10 mouse cellular contexts compared by ENCODE assay signal in genomic region chr8:85014431-85014830, GRCm38 (mm10). TPM values are rescaled to one million over a fixed set of nuclear protein-coding genes. Genes with fewer than 3 reads are reported as not detected.
DNase-seq lines count a peak whose midpoint lies in the region; ATAC-seq and TF ChIP-seq lines count a peak whose summit lies in the region.
"Had no signal": no experiment of that assay in that cellular context is flagged by ENCODE, and none has a peak within 500 bp of the region (broad histone marks: within the 10 kb centered on the region; RNA-seq: fewer than 3 reads in every experiment).

TSS of gene Best2 (minus strand) at chr8:85014531.

- no peak for TF ChIP-seq EP300 in heart, adult 2 months (IDR thresholded peaks at IDR 0.05; ENCODE audit: insufficient read depth, low read depth, low read length)

- peak within 1 kb of the TSS; percentile 29 for H3K4me3 ChIP-seq in heart, embryonic 16.5 days (ENCODE audit: low read length)
- H3K4me3 ChIP-seq in heart, adult 2 months: no peak within 1 kb of the TSS
- peak within 1 kb of the TSS; percentile 53 to 63; a peak in 3 of 4 replicates for H3K4me3 ChIP-seq in ES-E14 (ENCODE audit: insufficient read depth in 1 of 2, low read depth in 1 of 2, low read length in 2 of 2, poor library complexity in 1 of 2, severe bottlenecking in 1 of 2)
- H3K4me3 ChIP-seq in hindbrain, embryonic 13.5 days: peak within 1 kb of the TSS; percentile 38
- peak within 1 kb of the TSS; percentile 36 for H3K4me3 ChIP-seq in midbrain, embryonic 12.5 days

- H3K27me3 ChIP-seq in heart, embryonic 16.5 days (ENCODE audit: control insufficient read depth, insufficient read depth, low read length): peaks cover 32% of the 10 kb centered on the region
- peaks cover 6% of the 10 kb centered on the region for H3K27me3 ChIP-seq in heart, adult 2 months (ENCODE audit: control insufficient read depth, insufficient read depth, low read length)
- peaks cover 49% of the 10 kb centered on the region for H3K27me3 ChIP-seq in hindbrain, embryonic 13.5 days
- peaks cover 55% of the 10 kb centered on the region for H3K27me3 ChIP-seq in midbrain, embryonic 12.5 days

- TF ChIP-seq POLR2A in heart, adult 2 months (IDR thresholded peaks at IDR 0.05; ENCODE audit: insufficient read depth, low read depth, low read length): no peak

- intact Hi-C loops in heart, adult 2 months (cut with DNase I): no loop called here

- no peak for TF ChIP-seq CTCF in heart, adult 2 months (IDR thresholded peaks at IDR 0.05)

- in situ Hi-C loops in ES-E14 (cut with MboI; ENCODE audit: low sequenced_read_pairs in 2 of 2, unreplicated experiment in 2 of 2): no loop called here

- WGBS in heart, embryonic 16.5 days: 72% methylated on average over 2 of the region's 2 CpGs
- WGBS in heart, adult 2 months: 42% methylated on average over 2 of the region's 2 CpGs
- 70% methylated on average over 1 of the region's 2 CpGs for WGBS in hindbrain, embryonic 13.5 days
- WGBS in midbrain, embryonic 12.5 days: 53% methylated on average over 1 of the region's 2 CpGs

- no peaks in the 10 kb centered on the region for H3K79me2 ChIP-seq in heart, adult 2 months (replicated peaks; ENCODE audit: control insufficient read depth, insufficient read depth, low read length)

- H3K27ac ChIP-seq in heart, embryonic 16.5 days (ENCODE audit: low read length): no peak within 1 kb of the TSS
- no peak within 1 kb of the TSS for H3K27ac ChIP-seq in heart, adult 2 months
- H3K27ac ChIP-seq in ES-E14 (ENCODE audit: insufficient read depth, low read depth, low read length, poor library complexity, severe bottlenecking): no peak within 1 kb of the TSS
- no peak within 1 kb of the TSS for H3K27ac ChIP-seq in hindbrain, embryonic 13.5 days
- H3K27ac ChIP-seq in midbrain, embryonic 12.5 days (replicated peaks): no peak within 1 kb of the TSS

- H3K36me3 ChIP-seq in heart, embryonic 16.5 days (ENCODE audit: control insufficient read depth, insufficient read depth): peaks cover 15% of the 10 kb centered on the region
- no peaks in the 10 kb centered on the region for H3K36me3 ChIP-seq in heart, adult 2 months (ENCODE audit: control insufficient read depth, insufficient read depth, low read length)
- H3K36me3 ChIP-seq in ES-E14 (ENCODE audit: control insufficient read depth, insufficient read depth, low read length, poor library complexity, severe bottlenecking): peaks cover 19% of the 10 kb centered on the region
- H3K36me3 ChIP-seq in hindbrain, embryonic 13.5 days: peaks cover 25% of the 10 kb centered on the region
- peaks cover 24% of the 10 kb centered on the region for H3K36me3 ChIP-seq in midbrain, embryonic 12.5 days

- ATAC-seq in heart, embryonic 16.5 days (replicated peaks; ENCODE audit: extremely low read depth, insufficient read depth, low FRiP score): no peak
- ATAC-seq in hindbrain, embryonic 13.5 days (ENCODE audit: low FRiP score): no peak
- no peak for ATAC-seq in midbrain, embryonic 12.5 days (ENCODE audit: low FRiP score, low read depth)

- no peak for DNase-seq in heart, adult 2 months
- DNase-seq in ES-E14 (ENCODE audit: low read depth, low spot score) (no peak), adipocyte (ENCODE audit: low spot score) (no peak)
- DNase-seq in cerebellum, postnatal 25 days: no peak
- DNase-seq in thymus, adult 18-20 months: no peak

- H3K9me3 ChIP-seq in heart, embryonic 16.5 days (replicated peaks; ENCODE audit: control insufficient read depth, low read length): no peaks in the 10 kb centered on the region
- H3K9me3 ChIP-seq in ES-E14 (ENCODE audit: control insufficient read depth, insufficient read depth, low read depth, low read length): no peaks in the 10 kb centered on the region
- no peaks in the 10 kb centered on the region for H3K9me3 ChIP-seq in hindbrain, embryonic 13.5 days
- no peaks in the 10 kb centered on the region for H3K9me3 ChIP-seq in midbrain, embryonic 12.5 days

- peaks cover 3% of the 10 kb centered on the region; the same call in 1 of the 2 replicates for H3K4me1 ChIP-seq in heart, embryonic 16.5 days (ENCODE audit: control insufficient read depth, insufficient read depth, low read length)
- H3K4me1 ChIP-seq in heart, adult 2 months (ENCODE audit: control insufficient read depth, insufficient read depth, low read length): no peaks in the 10 kb centered on the region; the same call in 1 of the 2 replicates
- peaks cover 2 to 10% of the 10 kb centered on the region in 2 experiments; a peak in 2 of 4 replicates for H3K4me1 ChIP-seq in ES-E14 (ENCODE audit: control insufficient read depth in 2 of 2, insufficient read depth in 2 of 2, low read length in 2 of 2, poor library complexity in 1 of 2)
- peaks cover 6% of the 10 kb centered on the region for H3K4me1 ChIP-seq in hindbrain, embryonic 13.5 days (replicated peaks)
- H3K4me1 ChIP-seq in midbrain, embryonic 12.5 days: peaks cover 9% of the 10 kb centered on the region

- H3K4me2 ChIP-seq in heart, embryonic 16.5 days (ENCODE audit: low read depth, low read length): peak within 1 kb of the TSS; percentile 52
- H3K4me2 ChIP-seq in hindbrain, embryonic 13.5 days: peak within 1 kb of the TSS; percentile 66
- peak within 1 kb of the TSS; percentile 64 for H3K4me2 ChIP-seq in midbrain, embryonic 12.5 days (replicated peaks)

- H3K9ac ChIP-seq in heart, embryonic 16.5 days (ENCODE audit: low read length): no peak within 1 kb of the TSS
- H3K9ac ChIP-seq in heart, adult 2 months (ENCODE audit: low read depth, low read length): no peak within 1 kb of the TSS
- H3K9ac ChIP-seq in ES-E14 (ENCODE audit: insufficient read depth, low read depth, low read length, poor library complexity, severe bottlenecking): no peak within 1 kb of the TSS; the same call in 1 of the 2 replicates
- peak within 1 kb of the TSS; percentile 67 for H3K9ac ChIP-seq in hindbrain, embryonic 13.5 days
- peak within 1 kb of the TSS; percentile 44 for H3K9ac ChIP-seq in midbrain, embryonic 12.5 days (replicated peaks)

TF ChIP-seq in ES-E14, 5 proteins besides CTCF, POLR2A, EP300 and RAD21:
- TF ChIP-seq ZNF384 (IDR thresholded peaks at IDR 0.05; ENCODE audit: low read depth, low read length) (no peak), CHD2 (IDR thresholded peaks at IDR 0.05; ENCODE audit: low read depth, low read length) (no peak), ZC3H11A (IDR thresholded peaks at IDR 0.05; ENCODE audit: borderline replicate concordance, low read depth, low read length) (no peak)

RNA-seq across cellular contexts. Expression of gene Best2, which starts in this region (rescaled TPM):
- not detected in 2 replicates for polyA plus RNA-seq in heart, embryonic 16.5 days (2015; fragmentation: Nextera tagmentation; extraction: Ambion mirVana)
- total RNA-seq in heart, adult 2 months (2021): not detected
- polyA plus RNA-seq in heart, adult 2 months (2012; rRNA removed): not detected in 2 replicates
- 0.22 and 0.48 TPM in 2 replicates for total RNA-seq in ES-E14 (2012; rRNA removed)
- not detected in 2 replicates for polyA plus RNA-seq in hindbrain, embryonic 13.5 days (2015; fragmentation: Nextera tagmentation; extraction: Ambion mirVana)
- not detected in 2 replicates for polyA plus RNA-seq in midbrain, embryonic 12.5 days (2016; fragmentation: Nextera tagmentation; extraction: Ambion mirVana)
- total RNA-seq: heart, postnatal 25 days; neutrophil, adult 5-6 weeks had no signal

Comparison
In these comparisons a context has a peak if more than half of its experiments do, and no peak if none do; other contexts are left out.
1. H3K9ac ChIP-seq: peak in hindbrain, embryonic 13.5 days (single experiment) and midbrain, embryonic 12.5 days (single experiment); none in heart, embryonic 16.5 days (single experiment), heart, adult 2 months (single experiment) and ES-E14 (single experiment).
2. Peak in every context shown above with its lines, with median percentiles within 50 percentile points of each other: H3K4me2 ChIP-seq.